Mouse (Mus musculus) CD8-positive naive resting alpha-beta T cell, adult 2 months (primary cell): ENCODE measurements around the gene Gm3033.
"Not testable (repeated sequence)": the region's sequence is repeated elsewhere in the genome, so short reads cannot be mapped to it uniquely, and the experiment has no call there.

Source experiments
- DNase-seq, 2 experiments: peaks; one replicate each; pipeline ENCODE4 v3.0.0; 2022; ENCODE audit warnings: low read depth in 2 of 2, low spot score in 2 of 2

The Gm3033 gene

GRCm38 (mm10) chr14:3845945-3846344 lies at the start of gene Gm3033:
TSS of gene Gm3033 (plus strand) at chr14:3846245.
- not testable (repeated sequence) for DNase-seq

GRCm38 (mm10) chr14:3809774-3810173 lies 36.3 kb upstream of the Gm3033 start, which contains the start of gene Gm3002:
TSS of gene Gm3002 (plus strand) at chr14:3810074.
- not testable (repeated sequence) for DNase-seq

- not testable (repeated sequence) for DNase-seq
Measured at GRCm38 (mm10) chr14:3883872-3884271, 37.8 kb downstream of the Gm3033 start, which contains the start of gene Gm2916. TSS of gene Gm2916 (plus strand) at chr14:3884172.
